Mouse (Mus musculus) adrenal gland, adult 2 months (tissue): ENCODE measurements around the gene Epsti1. TPM values are rescaled to one million over a fixed set of nuclear protein-coding genes. Genes with fewer than 3 reads are reported as not detected.

Source experiments
- DNase-seq: peaks from one replicate; pipeline ENCODE4 v3.0.0; 2021
- polyA plus RNA-seq: library from polyadenylated mRNA; depleted of rRNA; stranded (reverse); fragments of >200 nt; gene quantifications from 2 replicates; pipeline ENCODE4 v1.2.3, GENCODE M21; 2012; rRNA removed
- total RNA-seq, 2 experiments: library from RNA; stranded (reverse); gene quantifications; 2 replicates each; pipeline ENCODE4 v1.2.3; 2021

The Epsti1 gene
- total and polyA plus RNA-seq, 3 experiments = 0.92 to 1.8 (median 1.2) TPM

- DNase-seq = no peak
Observed at GRCm38 (mm10) chr14:78015540-78016321, 111.7 kb downstream of the Epsti1 start.

DNA sequence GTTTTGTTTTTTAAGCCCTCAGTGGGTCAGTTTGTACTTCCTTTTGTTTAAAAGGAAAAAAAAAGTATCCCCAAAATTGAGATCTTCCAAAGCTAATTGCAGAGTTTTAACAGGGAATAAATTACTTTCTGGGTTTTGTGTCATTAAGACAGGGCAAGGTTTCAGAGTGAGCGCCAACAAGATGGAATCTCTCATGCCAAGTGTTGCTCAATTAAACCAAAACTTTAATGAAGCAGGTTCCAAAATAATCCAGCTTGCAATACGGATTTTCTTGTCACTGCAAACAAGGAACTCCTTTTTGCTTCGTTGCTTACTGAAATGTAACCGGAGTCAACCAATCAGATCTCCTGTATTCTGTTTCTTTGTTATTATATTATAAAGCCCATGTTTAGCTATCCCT lies 112.4 kb downstream of the Epsti1 start:
- no peak for DNase-seq

GRCm38 (mm10) chr14:78019935-78020334 lies 115.9 kb downstream of the Epsti1 start:
- DNase-seq = no peak

DNA sequence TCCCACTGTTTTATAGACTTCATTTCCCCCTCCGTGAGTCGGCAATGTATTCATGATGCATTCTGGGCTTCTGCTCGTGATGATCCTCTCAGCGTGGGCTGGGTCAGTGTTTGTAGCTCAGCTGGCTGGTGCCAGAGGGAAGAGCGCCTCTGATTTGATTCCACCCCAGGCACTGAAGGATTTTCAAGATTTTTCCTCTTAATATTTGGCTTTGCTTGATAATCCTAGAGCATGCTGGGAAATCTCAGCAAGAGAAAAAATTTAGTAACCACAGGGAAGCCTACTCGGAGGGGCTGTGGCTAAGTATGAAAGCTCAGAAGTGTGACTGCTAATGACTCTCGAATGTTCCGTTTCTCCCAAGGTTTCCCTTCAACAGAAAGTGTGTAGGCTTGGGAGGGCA lies 134.8 kb downstream of the Epsti1 start:
- no peak for DNase-seq

DNA sequence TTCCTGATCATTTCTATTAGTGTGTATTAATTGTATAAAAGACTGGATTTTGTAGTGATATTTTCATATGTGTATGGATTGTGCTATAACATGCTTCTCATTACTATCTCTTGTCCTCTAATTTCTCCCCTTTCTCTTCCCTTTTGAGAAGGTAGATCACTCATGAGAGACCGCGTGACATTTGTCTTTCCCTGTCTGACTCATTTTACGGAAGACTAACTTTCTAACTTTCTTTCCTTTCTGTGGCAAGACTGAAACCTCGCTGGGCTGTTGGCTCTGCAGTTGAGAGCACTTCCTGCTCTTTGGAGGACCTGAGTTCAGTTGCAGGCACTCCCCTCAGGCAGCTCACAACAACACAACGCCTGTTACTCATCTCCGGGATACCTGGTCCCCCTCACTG lies 136.6 kb downstream of the Epsti1 start:
- no peak for DNase-seq

DNA sequence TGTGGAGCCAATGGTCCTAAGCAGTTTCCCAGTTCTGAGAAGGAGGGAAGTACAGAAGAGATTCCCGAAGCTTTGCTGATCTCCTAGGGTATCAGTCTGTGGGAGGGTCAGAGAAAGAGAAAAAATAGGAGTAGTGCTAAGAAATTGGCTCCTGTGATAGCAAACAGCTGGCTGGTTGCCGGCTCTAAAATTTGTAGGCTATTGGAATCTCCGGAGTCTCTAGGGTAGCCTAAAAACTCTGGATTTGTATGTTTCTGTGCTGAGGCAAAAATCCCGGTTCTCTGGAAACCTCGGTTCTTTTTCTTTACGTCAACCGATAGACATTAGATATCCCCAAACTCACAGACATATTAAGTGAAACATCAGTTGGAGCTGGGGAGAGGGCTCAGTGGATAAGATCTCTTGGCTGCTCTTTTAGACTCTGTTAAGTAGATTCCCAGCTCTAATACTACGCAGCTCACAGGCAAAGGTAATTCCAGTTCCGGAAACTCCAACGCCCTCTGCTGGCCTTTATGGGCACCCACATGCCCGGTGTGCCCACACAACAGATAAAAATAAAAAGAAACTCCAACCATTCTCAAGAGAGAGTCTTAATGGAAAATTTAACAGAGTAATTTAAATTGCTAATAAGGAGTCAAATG lies 138.0 kb downstream of the Epsti1 start:
- no peak for DNase-seq

GRCm38 (mm10) chr14:78043079-78043478 lies 139.0 kb downstream of the Epsti1 start:
- no peak for DNase-seq

GRCm38 (mm10) chr14:78048258-78048657 lies 144.2 kb downstream of the Epsti1 start:
- DNase-seq = no peak

- no peak for DNase-seq
Observed at GRCm38 (mm10) chr14:78048674-78049073, 144.6 kb downstream of the Epsti1 start.

Other genes starting within 250 kb of the Epsti1 start
- gene Dnajc15, start 29.1 kb upstream of the Epsti1 start, total RNA-seq = 100 to 1,000 TPM; 390 to 447 TPM
- 28.6 and 38.8 TPM in 2 replicates for gene Dnajc15, start 29.1 kb upstream of the Epsti1 start, polyA plus RNA-seq
- not detected for gene Fam216b, start 184.8 kb downstream of the Epsti1 start, total RNA-seq
- not detected in 2 replicates for gene Fam216b, start 184.8 kb downstream of the Epsti1 start, polyA plus RNA-seq